Mouse (Mus musculus): Measurements from ENCODE around the gene Slc9a9. TPM values are rescaled to one million over a fixed set of nuclear protein-coding genes. Genes with fewer than 3 reads are reported as not detected.

Gene Slc9a9
- polyA plus RNA-seq, 1 experiment from 2014 or later: 2.2 TPM

DNA sequence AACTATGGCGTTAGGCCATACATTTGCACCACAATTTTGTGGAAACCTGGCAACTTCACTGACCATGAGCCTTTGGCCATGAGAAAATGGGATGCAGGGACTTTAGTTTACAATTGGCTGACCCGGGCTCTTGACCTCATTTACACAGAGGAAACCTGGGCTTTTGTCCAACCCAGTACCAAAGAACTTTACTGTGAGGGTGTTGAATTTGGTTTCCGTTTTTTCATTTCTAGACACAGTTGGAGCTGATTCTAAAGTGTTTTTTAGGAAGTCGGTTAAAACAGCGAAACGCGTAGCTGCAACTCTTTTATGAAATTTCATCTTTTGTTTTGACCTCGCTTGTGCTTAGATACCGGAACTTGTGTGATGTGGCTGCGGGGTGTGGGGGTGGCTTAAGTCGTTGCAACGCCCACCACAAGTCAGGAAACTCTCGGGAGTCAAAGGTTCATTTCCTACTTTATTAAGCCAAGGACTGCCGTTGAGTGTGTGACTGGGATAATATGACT is 402.8 kb downstream of the Slc9a9 start:
- Histone ChIP-seq H3K27ac (no peak overlapping the region), H3K9ac (no peak overlapping the region), H3K9me3 (replicated peaks) (peaks cover 7% of the 10 kb centered on the region; the same call in 1 of the 2 replicates), H3K4me1 (peaks cover 23% of the 10 kb centered on the region; the same call in 1 of the 2 replicates), H3K4me3 (no peak overlapping the region), H3K27me3 (no peaks in the 10 kb centered on the region), H3K4me2 (no peak overlapping the region), H3K36me3 (ENCODE audit: poor library complexity, severe bottlenecking) (no peaks in the 10 kb centered on the region)
- no peak for ATAC-seq
- WGBS: 78% methylated on average over 14 of the region's 14 CpGs

DNA sequence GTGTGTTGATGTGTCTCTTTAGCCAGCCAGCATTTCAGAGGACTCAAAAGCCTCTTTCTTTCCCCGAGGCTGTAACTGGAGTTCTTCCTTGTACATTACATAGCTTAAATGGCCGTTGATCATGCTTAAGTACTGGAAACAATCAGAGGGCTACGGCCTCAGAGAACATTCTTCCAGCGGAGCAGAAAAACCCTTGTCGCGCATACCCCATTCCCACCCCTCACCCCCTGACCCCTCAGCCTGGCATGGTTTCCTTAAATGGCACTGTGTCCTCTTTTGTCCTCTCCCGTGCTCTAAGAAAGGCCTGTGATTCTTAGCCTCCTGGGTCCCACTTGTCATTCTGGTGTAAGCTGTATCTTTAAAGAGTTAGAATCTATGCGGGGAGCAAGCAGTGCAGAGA is 404.0 kb downstream of the Slc9a9 start:
- H3K4me3 ChIP-seq: no peak overlapping the region

DNA sequence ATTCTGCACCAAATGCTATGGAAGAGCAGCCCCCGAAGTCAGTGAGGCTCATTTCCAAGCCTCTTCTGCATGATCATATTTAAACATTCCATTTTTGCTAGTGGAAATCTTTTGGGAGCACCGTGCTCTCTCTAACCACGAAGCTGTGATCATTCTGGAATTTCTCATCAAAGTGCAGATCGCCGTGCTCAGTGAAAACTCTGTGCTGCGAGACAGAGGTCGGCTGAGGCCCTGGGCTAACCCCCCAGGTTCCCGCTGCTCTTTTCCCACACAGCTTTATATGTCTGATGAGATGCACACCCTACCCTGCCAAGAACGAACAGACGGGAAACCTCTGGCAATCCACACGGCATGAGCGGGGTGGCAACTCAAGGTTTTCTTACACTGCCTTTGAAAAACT is 406.1 kb downstream of the Slc9a9 start:
- Histone ChIP-seq H3K9me3 (replicated peaks) (no peaks in the 10 kb centered on the region), H3K27ac (no peak overlapping the region), H3K4me3 (no peak overlapping the region), H3K4me2 (no peak overlapping the region), H3K9ac (no peak overlapping the region), H3K4me1 (peaks cover 23% of the 10 kb centered on the region; the same call in 1 of the 2 replicates), H3K36me3 (ENCODE audit: poor library complexity, severe bottlenecking) (no peaks in the 10 kb centered on the region), H3K27me3 (no peaks in the 10 kb centered on the region)
- peak; percentile 39; the same call in 1 of the 2 replicates for ATAC-seq
- 71% methylated on average over 12 of the region's 12 CpGs for WGBS

More for the DNA sequence above, 404.0 kb downstream of the Slc9a9 start:
- H3K27me3 ChIP-seq: no peaks in the 10 kb centered on the region
- H3K4me1 ChIP-seq: peaks cover 23% of the 10 kb centered on the region; the same call in 1 of the 2 replicates
- H3K9me3 ChIP-seq (replicated peaks): peaks cover 3% of the 10 kb centered on the region; the same call in 1 of the 2 replicates
- H3K4me2 ChIP-seq: no peak overlapping the region
- H3K27ac ChIP-seq: no peak overlapping the region
- no peak overlapping the region for H3K9ac ChIP-seq
- H3K36me3 ChIP-seq (ENCODE audit: poor library complexity, severe bottlenecking): no peaks in the 10 kb centered on the region
- no peak for ATAC-seq
- WGBS: 12% methylated on average over 8 of the region's 8 CpGs

- H3K4me3 ChIP-seq: no peak overlapping the region
- H3K27ac ChIP-seq: no peak overlapping the region
- H3K9ac ChIP-seq: no peak overlapping the region
- WGBS: 82% methylated on average over 5 of the region's 5 CpGs
- H3K9me3 ChIP-seq (replicated peaks): no peaks in the 10 kb centered on the region
- no peak; the same call in 1 of the 2 replicates for ATAC-seq
- no peak overlapping the region for H3K4me2 ChIP-seq
- peaks cover 12% of the 10 kb centered on the region; the same call in 1 of the 2 replicates for H3K4me1 ChIP-seq
- no peaks in the 10 kb centered on the region for H3K36me3 ChIP-seq (ENCODE audit: poor library complexity, severe bottlenecking)
- H3K27me3 ChIP-seq: no peaks in the 10 kb centered on the region
Observed at GRCm38 (mm10) chr9:95077938-95078337, 408.2 kb downstream of the Slc9a9 start.

DNA sequence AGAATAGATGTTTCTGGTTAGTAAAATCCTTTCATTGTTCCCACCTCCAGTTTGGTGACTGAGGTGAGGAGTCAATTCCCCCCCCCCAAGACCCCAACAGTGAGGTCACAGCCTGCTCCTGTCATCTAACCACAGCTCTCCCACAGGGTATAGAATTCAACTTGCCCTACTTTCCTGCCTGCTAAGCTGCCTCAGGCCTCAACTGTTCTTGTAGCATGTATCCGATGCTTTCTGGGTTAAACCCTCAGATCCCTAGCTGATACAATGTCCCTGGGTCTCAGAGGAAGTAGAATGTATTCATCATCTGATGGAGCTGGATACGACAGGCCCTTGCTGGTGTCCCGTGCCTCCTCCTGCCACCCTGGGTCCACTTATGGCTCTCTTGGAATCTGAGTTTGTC is 408.9 kb downstream of the Slc9a9 start:
- no peak for ATAC-seq
- no peaks in the 10 kb centered on the region for H3K27me3 ChIP-seq
- H3K4me2 ChIP-seq: no peak overlapping the region
- H3K4me1 ChIP-seq: peaks cover 9% of the 10 kb centered on the region; the same call in 1 of the 2 replicates
- H3K9ac ChIP-seq: no peak overlapping the region
- H3K9me3 ChIP-seq (replicated peaks): no peaks in the 10 kb centered on the region
- no peak overlapping the region for H3K4me3 ChIP-seq
- WGBS: 83% methylated on average over 3 of the region's 3 CpGs
- H3K27ac ChIP-seq: no peak overlapping the region
- H3K36me3 ChIP-seq (ENCODE audit: poor library complexity, severe bottlenecking): no peaks in the 10 kb centered on the region

DNA sequence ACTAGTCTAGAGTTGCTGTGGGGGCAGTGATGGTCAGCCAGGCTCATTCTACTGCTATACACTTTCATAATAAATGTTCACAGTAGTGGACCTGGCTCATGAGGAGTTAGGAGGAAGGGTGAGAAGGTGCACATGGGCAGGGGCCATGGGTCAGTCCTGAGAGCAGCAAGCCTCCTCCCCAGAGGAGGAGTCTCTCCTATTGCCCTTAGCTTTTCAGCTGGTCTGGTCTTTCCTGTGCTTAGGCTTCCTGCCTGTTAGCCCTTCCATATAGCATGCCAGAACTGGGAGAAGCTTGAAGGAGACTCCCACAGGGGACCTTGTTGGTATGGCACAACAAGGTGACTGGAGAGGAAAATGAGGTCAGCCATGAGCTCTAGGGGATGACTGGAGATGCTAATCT is 410.2 kb downstream of the Slc9a9 start:
- Histone ChIP-seq H3K27me3 (no peaks in the 10 kb centered on the region), H3K36me3 (ENCODE audit: poor library complexity, severe bottlenecking) (no peaks in the 10 kb centered on the region)
- no peak for ATAC-seq

DNA sequence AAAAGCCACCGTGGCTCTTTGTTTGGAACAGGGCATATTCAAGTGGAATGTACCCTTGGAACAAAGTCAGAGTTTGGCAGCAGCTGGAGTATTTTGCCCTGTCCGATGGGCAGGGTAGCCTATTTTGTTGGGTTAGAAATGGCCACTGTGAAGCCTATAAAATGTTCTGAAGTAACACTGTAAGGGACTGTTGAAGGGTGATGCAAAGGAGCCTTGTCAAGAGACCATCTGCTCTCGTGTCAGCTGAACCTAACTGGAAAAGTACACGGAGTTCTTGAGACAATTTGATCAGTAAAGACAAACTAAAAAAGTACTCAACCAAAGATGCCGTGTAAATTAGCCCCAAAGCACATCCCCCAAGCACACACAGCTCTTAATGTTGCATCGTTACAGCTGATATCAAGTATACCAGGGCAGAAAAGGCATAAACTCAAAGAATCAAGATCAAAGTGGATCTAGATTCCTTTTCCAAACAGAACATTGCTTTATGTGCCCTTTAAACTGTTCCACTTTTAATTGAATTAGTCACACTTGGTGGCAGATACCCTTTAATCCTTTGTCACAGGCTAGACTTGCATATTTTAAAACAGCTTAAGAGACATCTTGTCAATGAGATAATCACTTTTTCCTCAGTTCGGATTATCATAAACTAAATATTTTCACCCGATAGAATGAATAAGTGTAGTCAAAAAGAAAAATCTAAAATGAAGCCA is 416.6 kb downstream of the Slc9a9 start:
- Histone ChIP-seq H3K27ac (no peak overlapping the region; the same call in 1 of the 2 replicates), H3K9me3 (replicated peaks) (no peaks in the 10 kb centered on the region), H3K9ac (no peak overlapping the region), H3K4me3 (no peak overlapping the region), H3K4me1 (peaks cover 17% of the 10 kb centered on the region), H3K4me2 (no peak overlapping the region), H3K27me3 (no peaks in the 10 kb centered on the region), H3K36me3 (ENCODE audit: poor library complexity, severe bottlenecking) (no peaks in the 10 kb centered on the region)
- no peak for ATAC-seq
- 35% methylated on average over 8 of the region's 8 CpGs for WGBS

More for the DNA sequence above, 410.2 kb downstream of the Slc9a9 start:
- no peak overlapping the region for H3K27ac ChIP-seq
- no peak overlapping the region for H3K4me2 ChIP-seq
- no peaks in the 10 kb centered on the region for H3K9me3 ChIP-seq (replicated peaks)
- no peak overlapping the region for H3K9ac ChIP-seq
- no peak overlapping the region for H3K4me3 ChIP-seq
- H3K4me1 ChIP-seq: 0 out of 2 replicates have a peak, but pooled peaks cover 3% of the 10 kb centered on the region

DNA sequence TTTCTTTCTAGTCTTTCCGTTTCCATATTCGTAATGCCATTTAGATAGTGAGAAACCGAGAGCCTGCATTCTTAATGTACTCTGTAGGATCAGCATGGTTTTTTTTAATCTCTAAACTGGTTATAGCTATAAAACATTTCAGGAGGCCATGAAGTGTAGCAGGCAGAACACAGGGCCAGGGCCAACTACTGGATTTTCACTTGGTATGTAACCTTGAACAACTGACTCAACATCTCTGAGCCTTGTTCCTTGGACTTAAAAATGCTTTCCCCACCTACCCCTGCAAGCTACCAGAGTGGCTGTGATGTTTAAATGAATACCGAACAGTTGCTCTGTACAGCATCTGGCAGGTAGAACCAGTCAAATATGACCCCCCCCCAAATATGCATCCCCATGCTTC is 418.5 kb downstream of the Slc9a9 start:
- H3K27ac ChIP-seq: no peak overlapping the region
- no peaks in the 10 kb centered on the region for H3K27me3 ChIP-seq
- no peak for ATAC-seq
- H3K4me3 ChIP-seq: no peak overlapping the region
- no peak overlapping the region for H3K4me2 ChIP-seq
- no peak overlapping the region for H3K9ac ChIP-seq
- H3K36me3 ChIP-seq (ENCODE audit: poor library complexity, severe bottlenecking): no peaks in the 10 kb centered on the region
- H3K9me3 ChIP-seq (replicated peaks): no peaks in the 10 kb centered on the region
- 93% methylated on average over 4 of the region's 4 CpGs for WGBS
- peaks cover 17% of the 10 kb centered on the region for H3K4me1 ChIP-seq

GRCm38 (mm10) chr9:95089050-95089449 is 419.3 kb downstream of the Slc9a9 start:
- H3K9ac ChIP-seq: no peak overlapping the region
- peaks cover 17% of the 10 kb centered on the region for H3K4me1 ChIP-seq
- no peak overlapping the region for H3K27ac ChIP-seq
- H3K4me3 ChIP-seq: no peak overlapping the region
- H3K36me3 ChIP-seq (ENCODE audit: poor library complexity, severe bottlenecking): no peaks in the 10 kb centered on the region
- H3K4me2 ChIP-seq: no peak overlapping the region
- peak; percentile 28; the same call in 1 of the 2 replicates for ATAC-seq
- H3K9me3 ChIP-seq (replicated peaks): no peaks in the 10 kb centered on the region
- 6% methylated on average over 6 of the region's 6 CpGs for WGBS
- H3K27me3 ChIP-seq: no peaks in the 10 kb centered on the region

DNA sequence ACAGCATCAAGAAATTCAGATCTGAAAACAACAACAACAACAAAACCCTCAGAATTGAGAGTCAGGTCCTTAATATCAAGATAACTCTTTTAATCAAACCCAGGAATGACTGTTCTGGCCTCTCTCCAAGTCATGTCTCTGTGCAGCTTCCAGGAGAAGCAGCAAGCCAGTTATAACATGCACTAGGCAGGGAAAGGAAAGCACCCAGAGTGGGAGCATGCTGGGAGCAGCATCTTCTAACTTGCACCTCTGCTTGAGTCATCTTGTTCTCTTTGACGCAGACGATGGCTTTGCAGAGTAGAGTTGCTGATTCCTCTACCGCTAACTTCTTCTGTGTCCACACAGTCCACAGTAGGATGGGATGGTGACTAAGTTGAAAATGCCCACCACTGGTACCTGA is 426.8 kb downstream of the Slc9a9 start:
- no peak for ATAC-seq
- H3K4me3 ChIP-seq: no peak overlapping the region
- H3K4me2 ChIP-seq: no peak overlapping the region
- no peak overlapping the region for H3K9ac ChIP-seq
- 96% methylated on average over 3 of the region's 3 CpGs for WGBS
- H3K9me3 ChIP-seq (replicated peaks): no peaks in the 10 kb centered on the region
- H3K27ac ChIP-seq: no peak overlapping the region
- H3K4me1 ChIP-seq: no peaks in the 10 kb centered on the region
- H3K27me3 ChIP-seq: no peaks in the 10 kb centered on the region
- H3K36me3 ChIP-seq (ENCODE audit: poor library complexity, severe bottlenecking): no peaks in the 10 kb centered on the region

DNA sequence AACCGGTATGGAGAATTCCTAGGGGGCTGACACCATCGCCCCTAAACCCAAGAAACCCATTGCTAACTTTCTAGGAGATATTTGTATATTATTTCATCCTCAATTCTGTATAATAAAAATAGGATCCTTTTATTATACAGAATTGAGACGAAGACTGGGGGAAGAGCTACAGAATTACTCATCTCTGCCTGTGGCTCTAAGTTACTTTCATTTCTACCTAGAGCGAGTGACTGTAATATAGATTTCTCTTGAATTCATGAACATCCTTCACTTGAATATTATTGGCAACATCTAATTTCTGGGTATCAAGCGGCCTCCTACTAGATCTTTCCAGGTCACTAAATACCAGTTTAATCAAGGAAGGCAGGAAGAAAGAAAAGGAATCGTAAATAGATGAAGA is 436.1 kb downstream of the Slc9a9 start:
- no peak for ATAC-seq
- no peaks in the 10 kb centered on the region for H3K4me1 ChIP-seq
- no peak overlapping the region for H3K27ac ChIP-seq
- no peak overlapping the region for H3K4me3 ChIP-seq
- H3K9ac ChIP-seq: no peak overlapping the region
- H3K36me3 ChIP-seq (ENCODE audit: poor library complexity, severe bottlenecking): no peaks in the 10 kb centered on the region
- no peaks in the 10 kb centered on the region for H3K9me3 ChIP-seq (replicated peaks)
- 90% methylated on average over 6 of the region's 6 CpGs for WGBS
- H3K4me2 ChIP-seq: no peak overlapping the region
- H3K27me3 ChIP-seq: no peaks in the 10 kb centered on the region

GRCm38 (mm10) chr9:95109799-95110198 is 440.1 kb downstream of the Slc9a9 start:
- no peaks in the 10 kb centered on the region for H3K4me1 ChIP-seq
- no peaks in the 10 kb centered on the region for H3K9me3 ChIP-seq (replicated peaks)
- no peak overlapping the region for H3K4me3 ChIP-seq
- no peak overlapping the region for H3K27ac ChIP-seq
- no peak for ATAC-seq
- no peak overlapping the region for H3K4me2 ChIP-seq
- no peak overlapping the region for H3K9ac ChIP-seq
- no peaks in the 10 kb centered on the region for H3K27me3 ChIP-seq
- no peaks in the 10 kb centered on the region for H3K36me3 ChIP-seq (ENCODE audit: poor library complexity, severe bottlenecking)
